Mouse (Mus musculus): ENCODE data around the gene 1810009A15Rik.

- TF ChIP-seq CTCF (IDR thresholded peaks at IDR 0.05; ENCODE audit: control insufficient read depth, insufficient read depth, low read length) (no peak), POLR2A (IDR thresholded peaks at IDR 0.05; ENCODE audit: borderline replicate concordance, control insufficient read depth, low read depth, low read length) (peak; percentile 77)
These were observed 4.4 kb downstream of the 1810009A15Rik start, which contains the start of gene Ints5 for GRCm38 (mm10) chr19:8892829-8893766.

Data from bone marrow, adult 2 months (tissue).